Mouse (Mus musculus) cerebellum, adult 2 months (tissue): Measurements from ENCODE around the gene Pax1.

Experiments used
- CTCF ChIP-seq: fragments of 200-500 bp; IDR thresholded peaks from 2 replicates; pipeline ENCODE4 v1.5.1; 2011; ENCODE audit warnings: low read depth, mild to moderate bottlenecking, control low read depth, low read length, moderate library complexity, borderline replicate concordance; ENCODE audit not compliant: insufficient read depth
- POLR2A ChIP-seq: fragments of 200-500 bp; IDR thresholded peaks from 2 replicates; pipeline ENCODE4 v1.6.1; 2011; ENCODE audit warnings: low read length, control low read depth, borderline replicate concordance; ENCODE audit not compliant: insufficient read depth

DNA sequence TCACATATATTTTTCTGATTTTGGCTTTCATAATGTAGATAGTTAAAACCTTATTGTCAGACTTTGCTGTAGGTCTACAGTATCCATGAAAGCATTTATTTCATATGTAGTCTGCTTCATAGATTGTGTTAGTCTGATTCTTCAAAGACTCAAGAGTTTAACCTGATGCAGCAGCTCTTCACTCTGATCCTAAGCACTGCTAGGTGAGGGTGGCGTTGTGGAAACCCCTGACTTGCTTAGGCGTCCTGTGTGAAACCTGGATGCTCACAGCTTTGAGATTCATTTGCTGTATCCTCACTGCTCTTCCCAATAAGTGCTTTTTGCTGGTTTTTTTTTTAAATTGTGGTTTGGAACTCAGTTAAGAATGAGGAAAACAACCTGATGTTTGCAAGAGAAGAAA lies 21.6 kb downstream of the Pax1 start:
- no peak for TF ChIP-seq POLR2A
- no peak for TF ChIP-seq CTCF
